Mouse (Mus musculus): ENCODE measurements around the gene Wdr82. TPM values are rescaled to one million over a fixed set of nuclear protein-coding genes. Genes with fewer than 3 reads are reported as not detected.
A peak's percentile ranks its signal among the peaks of the same experiment; 100 is the strongest.

Wdr82 gene
- polyA plus RNA-seq, 1 experiment from 2014 or later: 56.4 TPM

DNA sequence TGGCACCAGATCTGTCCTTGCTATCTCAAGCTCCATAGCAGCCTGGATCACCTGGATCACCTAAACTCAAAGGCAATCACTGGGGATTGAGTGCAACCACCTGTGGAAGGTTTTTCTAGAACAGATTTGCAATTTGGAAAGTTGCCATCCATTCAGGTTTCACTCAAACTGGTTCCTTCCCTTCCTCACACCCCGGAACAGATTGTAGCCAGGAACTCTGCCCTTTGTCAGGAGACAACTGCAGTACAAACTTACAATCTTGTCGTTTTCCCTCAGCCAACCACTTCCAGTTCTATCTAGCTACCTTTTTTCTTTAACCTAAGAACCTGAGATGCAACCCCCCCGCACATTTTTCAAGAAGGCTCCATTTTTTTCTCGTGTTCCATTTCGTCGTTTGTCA lies 811 bp upstream of the Wdr82 start:
- WGBS: 42% methylated on average over 6 of the region's 6 CpGs
- H3K27ac ChIP-seq (ENCODE audit: low read depth, low read length): no peak overlapping the region

DNA sequence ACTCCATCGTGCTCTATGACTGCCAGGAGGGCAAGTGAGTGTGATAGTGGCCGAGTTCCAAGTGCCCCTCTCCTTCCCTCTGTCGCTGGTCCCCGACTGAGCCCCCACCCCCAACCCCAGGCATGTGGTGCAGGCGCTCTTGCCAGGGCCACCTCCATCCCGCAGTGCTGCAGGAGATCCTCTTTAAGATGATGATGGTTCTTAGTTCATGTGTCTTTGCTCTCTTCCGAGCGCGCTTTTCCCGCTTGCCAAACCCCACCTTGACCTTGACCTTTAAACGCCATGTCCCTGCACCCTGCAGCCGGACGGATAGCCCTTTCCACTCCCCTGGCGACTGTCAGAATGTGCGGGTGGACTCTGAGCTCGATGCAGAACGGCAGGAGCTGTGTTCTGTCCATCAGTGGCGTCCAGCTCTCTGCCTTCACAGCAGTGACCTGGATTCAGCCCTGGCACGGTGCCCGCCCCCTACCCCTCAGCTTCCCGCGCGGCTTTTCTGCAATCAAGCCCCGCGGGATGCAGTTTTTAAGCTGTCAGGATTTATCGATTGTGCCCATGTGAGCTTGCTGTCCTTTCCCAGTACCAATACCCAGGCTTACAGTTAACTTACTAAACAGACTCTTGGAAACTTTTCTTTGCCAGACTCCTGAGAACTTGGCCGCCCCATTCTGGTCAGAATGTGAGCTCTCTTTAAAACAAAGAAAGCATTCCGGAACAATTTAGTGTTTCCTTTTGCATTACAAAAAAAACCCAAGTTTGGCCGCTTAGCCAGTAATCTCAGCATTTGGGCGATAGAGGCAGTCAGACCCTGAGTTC lies 824 bp downstream of the Wdr82 start:
- no peaks in the 10 kb centered on the region for H3K27me3 ChIP-seq (replicated peaks; ENCODE audit: control insufficient read depth, insufficient read depth, low read length)
- peak overlapping the region; percentile 87 for H3K4me2 ChIP-seq (ENCODE audit: low read length)
- H3K27ac ChIP-seq (ENCODE audit: low read depth, low read length): peak overlapping the region; percentile 97
- peak overlapping the region; percentile 94 for H3K4me3 ChIP-seq (ENCODE audit: low read depth, low read length)
- peaks cover 4% of the 10 kb centered on the region; the same call in 1 of the 2 replicates for H3K36me3 ChIP-seq (ENCODE audit: control insufficient read depth, insufficient read depth, low read length)
- H3K9ac ChIP-seq (ENCODE audit: low read length): peak overlapping the region; percentile 93
- WGBS: 1% methylated on average over 30 of the region's 30 CpGs
- H3K9me3 ChIP-seq (replicated peaks; ENCODE audit: control insufficient read depth, low read length): no peaks in the 10 kb centered on the region
- DNase-seq (ENCODE audit: low spot score) (peak; percentile 62), ATAC-seq (peak; percentile 67)
- H3K4me1 ChIP-seq (ENCODE audit: control insufficient read depth, insufficient read depth, low read length): peaks cover 27% of the 10 kb centered on the region

More for the DNA sequence above, 811 bp upstream of the Wdr82 start:
- H3K27me3 ChIP-seq (replicated peaks; ENCODE audit: control insufficient read depth, insufficient read depth, low read length): no peaks in the 10 kb centered on the region
- no peaks in the 10 kb centered on the region for H3K9me3 ChIP-seq (replicated peaks; ENCODE audit: control insufficient read depth, low read length)
- 0 out of 2 replicates have a peak overlapping the region, but pooled peaks have one; percentile 94 for H3K4me3 ChIP-seq (ENCODE audit: low read depth, low read length)
- peak overlapping the region; percentile 87 for H3K4me2 ChIP-seq (ENCODE audit: low read length)
- DNase-seq (ENCODE audit: low spot score): no peak
- no peak for ATAC-seq
- H3K9ac ChIP-seq (ENCODE audit: low read length): peak overlapping the region; percentile 93
- peaks cover 27% of the 10 kb centered on the region for H3K4me1 ChIP-seq (ENCODE audit: control insufficient read depth, insufficient read depth, low read length)
- no peaks in the 10 kb centered on the region for H3K36me3 ChIP-seq (ENCODE audit: control insufficient read depth, insufficient read depth, low read length)

DNA sequence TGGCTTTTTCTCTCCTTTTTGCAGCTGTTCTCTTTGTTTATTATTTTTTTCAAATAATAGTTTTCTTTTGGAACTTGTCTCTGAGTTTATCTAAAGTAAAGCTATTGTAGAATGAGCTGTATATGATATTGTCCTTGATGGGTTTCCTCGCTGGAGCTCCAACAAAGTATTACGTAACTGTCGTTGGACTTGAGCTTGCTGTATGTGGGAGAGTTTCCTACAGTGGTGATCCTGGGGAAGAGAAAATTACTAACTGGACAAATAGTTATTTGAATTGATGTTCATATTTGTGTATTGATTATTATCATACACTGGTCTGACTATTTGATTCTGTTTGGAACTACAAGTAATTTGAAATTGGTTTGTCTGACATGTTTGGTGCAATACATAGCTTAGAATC lies 1.8 kb downstream of the Wdr82 start:
- Histone ChIP-seq H3K9ac (ENCODE audit: low read length) (peak overlapping the region; percentile 93), H3K4me1 (ENCODE audit: control insufficient read depth, insufficient read depth, low read length) (peaks cover 27% of the 10 kb centered on the region)
- WGBS: 22% methylated on average over 3 of the region's 3 CpGs

GRCm38 (mm10) chr9:106173363-106173762 lies 2.6 kb downstream of the Wdr82 start:
- H3K4me2 ChIP-seq (ENCODE audit: low read length): peak overlapping the region; percentile 87
- WGBS: 54% methylated on average over 2 of the region's 2 CpGs
- H3K27ac ChIP-seq (ENCODE audit: low read depth, low read length): no peak overlapping the region
- DNase-seq (ENCODE audit: low spot score) (no peak), ATAC-seq (no peak)
- H3K9ac ChIP-seq (ENCODE audit: low read length): 0 out of 2 replicates have a peak overlapping the region, but pooled peaks have one; percentile 35
- H3K36me3 ChIP-seq (ENCODE audit: control insufficient read depth, insufficient read depth, low read length): peaks cover 20% of the 10 kb centered on the region
- H3K4me3 ChIP-seq (ENCODE audit: low read depth, low read length): peak overlapping the region; percentile 94
- H3K27me3 ChIP-seq (replicated peaks; ENCODE audit: control insufficient read depth, insufficient read depth, low read length): no peaks in the 10 kb centered on the region
- peaks cover 27% of the 10 kb centered on the region for H3K4me1 ChIP-seq (ENCODE audit: control insufficient read depth, insufficient read depth, low read length)
- H3K9me3 ChIP-seq (replicated peaks; ENCODE audit: control insufficient read depth, low read length): no peaks in the 10 kb centered on the region

More for the DNA sequence above, 1.8 kb downstream of the Wdr82 start:
- ATAC-seq (no peak), DNase-seq (ENCODE audit: low spot score) (no peak)
- Histone ChIP-seq H3K4me2 (ENCODE audit: low read length) (peak overlapping the region; percentile 87), H3K36me3 (ENCODE audit: control insufficient read depth, insufficient read depth, low read length) (peaks cover 12% of the 10 kb centered on the region), H3K27ac (ENCODE audit: low read depth, low read length) (no peak overlapping the region), H3K4me3 (ENCODE audit: low read depth, low read length) (peak overlapping the region; percentile 94), H3K9me3 (replicated peaks; ENCODE audit: control insufficient read depth, low read length) (no peaks in the 10 kb centered on the region), H3K27me3 (replicated peaks; ENCODE audit: control insufficient read depth, insufficient read depth, low read length) (no peaks in the 10 kb centered on the region)

GRCm38 (mm10) chr9:106175552-106176200 lies 4.9 kb downstream of the Wdr82 start:
- no peak overlapping the region for H3K27ac ChIP-seq (ENCODE audit: low read depth, low read length)

DNA sequence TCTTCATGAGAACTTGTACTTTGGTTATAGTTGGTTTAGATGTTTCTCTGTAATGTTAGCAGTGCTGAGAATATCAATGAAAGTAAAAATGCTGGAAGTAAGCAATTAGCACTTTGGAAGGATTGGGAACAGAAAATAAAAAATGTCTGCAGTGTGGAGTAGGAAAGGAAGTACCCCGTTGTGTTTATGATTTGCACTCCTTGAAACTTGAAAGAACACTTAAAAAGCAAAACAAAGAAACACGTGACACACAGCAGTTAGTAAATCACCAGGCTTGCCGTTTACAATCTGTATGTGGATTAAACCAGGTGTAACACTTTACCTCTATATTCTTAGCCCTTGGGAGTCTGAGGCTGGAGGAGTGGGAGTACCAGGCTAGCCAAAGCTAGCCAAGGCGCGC lies 6.0 kb downstream of the Wdr82 start:
- Histone ChIP-seq H3K4me3 (ENCODE audit: low read depth, low read length) (no peak overlapping the region), H3K36me3 (ENCODE audit: control insufficient read depth, insufficient read depth, low read length) (peaks cover 53% of the 10 kb centered on the region), H3K4me2 (ENCODE audit: low read length) (no peak overlapping the region), H3K27me3 (replicated peaks; ENCODE audit: control insufficient read depth, insufficient read depth, low read length) (no peaks in the 10 kb centered on the region), H3K4me1 (ENCODE audit: control insufficient read depth, insufficient read depth, low read length) (peaks cover 21% of the 10 kb centered on the region), H3K9me3 (replicated peaks; ENCODE audit: control insufficient read depth, low read length) (no peaks in the 10 kb centered on the region), H3K27ac (ENCODE audit: low read depth, low read length) (no peak overlapping the region), H3K9ac (ENCODE audit: low read length) (no peak overlapping the region)
- no peak for ATAC-seq
- 87% methylated on average over 5 of the region's 5 CpGs for WGBS
- DNase-seq (ENCODE audit: low spot score): no peak

More at GRCm38 (mm10) chr9:106175552-106176200, 4.9 kb downstream of the Wdr82 start:
- ATAC-seq (no peak), DNase-seq (ENCODE audit: low spot score) (no peak)
- H3K4me3 ChIP-seq (ENCODE audit: low read depth, low read length): no peak overlapping the region
- H3K27me3 ChIP-seq (replicated peaks; ENCODE audit: control insufficient read depth, insufficient read depth, low read length): no peaks in the 10 kb centered on the region
- H3K9me3 ChIP-seq (replicated peaks; ENCODE audit: control insufficient read depth, low read length): no peaks in the 10 kb centered on the region
- peaks cover 21% of the 10 kb centered on the region for H3K4me1 ChIP-seq (ENCODE audit: control insufficient read depth, insufficient read depth, low read length)
- 91% methylated on average over 3 of the region's 3 CpGs for WGBS
- H3K36me3 ChIP-seq (ENCODE audit: control insufficient read depth, insufficient read depth, low read length): peaks cover 42% of the 10 kb centered on the region
- no peak overlapping the region for H3K4me2 ChIP-seq (ENCODE audit: low read length)
- H3K9ac ChIP-seq (ENCODE audit: low read length): no peak overlapping the region

GRCm38 (mm10) chr9:106177799-106178198 lies 7.1 kb downstream of the Wdr82 start:
- Histone ChIP-seq H3K27me3 (replicated peaks; ENCODE audit: control insufficient read depth, insufficient read depth, low read length) (no peaks in the 10 kb centered on the region), H3K4me3 (ENCODE audit: low read depth, low read length) (no peak overlapping the region), H3K4me1 (ENCODE audit: control insufficient read depth, insufficient read depth, low read length) (peaks cover 18% of the 10 kb centered on the region), H3K9me3 (replicated peaks; ENCODE audit: control insufficient read depth, low read length) (no peaks in the 10 kb centered on the region), H3K36me3 (ENCODE audit: control insufficient read depth, insufficient read depth, low read length) (peaks cover 63% of the 10 kb centered on the region), H3K9ac (ENCODE audit: low read length) (no peak overlapping the region), H3K4me2 (ENCODE audit: low read length) (no peak overlapping the region), H3K27ac (ENCODE audit: low read depth, low read length) (no peak overlapping the region)
- WGBS: 90% methylated on average over 6 of the region's 6 CpGs
- no peak for ATAC-seq
- no peak for DNase-seq (ENCODE audit: low spot score)

DNA sequence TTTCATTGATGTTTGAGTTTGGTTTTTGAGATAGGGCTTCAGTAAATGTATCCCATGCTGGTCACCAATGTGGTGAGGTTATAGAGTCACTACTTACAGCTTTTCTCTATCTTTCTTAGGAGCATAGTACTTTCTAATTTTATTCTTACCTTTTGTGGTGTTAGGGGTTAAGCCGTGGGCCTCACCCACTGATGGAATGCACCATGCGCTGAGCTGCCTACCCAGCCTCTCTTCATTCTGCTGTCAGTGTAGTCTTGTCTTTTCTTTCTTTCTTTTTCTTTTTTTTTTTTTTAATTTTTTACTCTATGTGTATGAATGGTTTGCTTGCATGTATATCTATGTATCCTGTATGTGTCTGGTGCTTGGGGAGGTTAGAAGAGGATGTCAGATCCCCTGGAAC lies 8.7 kb downstream of the Wdr82 start:
- peaks cover 4% of the 10 kb centered on the region; the same call in 1 of the 2 replicates for H3K4me1 ChIP-seq (ENCODE audit: control insufficient read depth, insufficient read depth, low read length)
- H3K9me3 ChIP-seq (replicated peaks; ENCODE audit: control insufficient read depth, low read length): no peaks in the 10 kb centered on the region
- H3K4me2 ChIP-seq (ENCODE audit: low read length): no peak overlapping the region
- H3K27me3 ChIP-seq (replicated peaks; ENCODE audit: control insufficient read depth, insufficient read depth, low read length): no peaks in the 10 kb centered on the region
- DNase-seq (ENCODE audit: low spot score) (no peak), ATAC-seq (no peak)
- H3K4me3 ChIP-seq (ENCODE audit: low read depth, low read length): no peak overlapping the region
- no peak overlapping the region for H3K27ac ChIP-seq (ENCODE audit: low read depth, low read length)
- 92% methylated on average over 2 of the region's 2 CpGs for WGBS
- H3K9ac ChIP-seq (ENCODE audit: low read length): no peak overlapping the region
- peaks cover 80% of the 10 kb centered on the region for H3K36me3 ChIP-seq (ENCODE audit: control insufficient read depth, insufficient read depth, low read length)

DNA sequence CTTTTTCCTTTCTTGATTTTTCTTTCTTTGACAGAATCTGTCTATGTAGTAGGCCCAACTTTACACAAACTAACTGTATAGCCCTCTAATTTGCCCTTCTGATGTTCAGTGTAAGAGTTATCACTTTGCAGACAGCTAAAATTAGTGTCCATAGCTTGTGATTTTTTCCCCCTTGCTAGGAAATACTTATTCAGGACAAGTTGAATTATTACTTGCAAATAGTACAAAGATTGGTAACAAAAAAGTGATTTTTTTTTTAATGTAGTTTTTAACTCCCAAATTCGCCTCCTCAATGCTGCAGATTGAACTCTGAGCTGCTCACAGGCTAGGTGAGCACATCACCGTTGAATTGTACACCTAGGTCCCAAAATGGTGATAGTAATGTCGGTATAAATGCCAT lies 9.2 kb downstream of the Wdr82 start:
- 97% methylated on average over 3 of the region's 3 CpGs for WGBS

More for the DNA sequence above, 9.2 kb downstream of the Wdr82 start:
- Histone ChIP-seq H3K4me1 (ENCODE audit: control insufficient read depth, insufficient read depth, low read length) (no peaks in the 10 kb centered on the region), H3K9ac (ENCODE audit: low read length) (no peak overlapping the region), H3K4me3 (ENCODE audit: low read depth, low read length) (no peak overlapping the region), H3K27me3 (replicated peaks; ENCODE audit: control insufficient read depth, insufficient read depth, low read length) (no peaks in the 10 kb centered on the region), H3K4me2 (ENCODE audit: low read length) (no peak overlapping the region), H3K9me3 (replicated peaks; ENCODE audit: control insufficient read depth, low read length) (no peaks in the 10 kb centered on the region), H3K36me3 (ENCODE audit: control insufficient read depth, insufficient read depth, low read length) (peaks cover 85% of the 10 kb centered on the region), H3K27ac (ENCODE audit: low read depth, low read length) (no peak overlapping the region)
- ATAC-seq (no peak), DNase-seq (ENCODE audit: low spot score) (no peak)
